Mouse (Mus musculus): Measurements from ENCODE around the gene Mdh2.

Mdh2 gene

DNA sequence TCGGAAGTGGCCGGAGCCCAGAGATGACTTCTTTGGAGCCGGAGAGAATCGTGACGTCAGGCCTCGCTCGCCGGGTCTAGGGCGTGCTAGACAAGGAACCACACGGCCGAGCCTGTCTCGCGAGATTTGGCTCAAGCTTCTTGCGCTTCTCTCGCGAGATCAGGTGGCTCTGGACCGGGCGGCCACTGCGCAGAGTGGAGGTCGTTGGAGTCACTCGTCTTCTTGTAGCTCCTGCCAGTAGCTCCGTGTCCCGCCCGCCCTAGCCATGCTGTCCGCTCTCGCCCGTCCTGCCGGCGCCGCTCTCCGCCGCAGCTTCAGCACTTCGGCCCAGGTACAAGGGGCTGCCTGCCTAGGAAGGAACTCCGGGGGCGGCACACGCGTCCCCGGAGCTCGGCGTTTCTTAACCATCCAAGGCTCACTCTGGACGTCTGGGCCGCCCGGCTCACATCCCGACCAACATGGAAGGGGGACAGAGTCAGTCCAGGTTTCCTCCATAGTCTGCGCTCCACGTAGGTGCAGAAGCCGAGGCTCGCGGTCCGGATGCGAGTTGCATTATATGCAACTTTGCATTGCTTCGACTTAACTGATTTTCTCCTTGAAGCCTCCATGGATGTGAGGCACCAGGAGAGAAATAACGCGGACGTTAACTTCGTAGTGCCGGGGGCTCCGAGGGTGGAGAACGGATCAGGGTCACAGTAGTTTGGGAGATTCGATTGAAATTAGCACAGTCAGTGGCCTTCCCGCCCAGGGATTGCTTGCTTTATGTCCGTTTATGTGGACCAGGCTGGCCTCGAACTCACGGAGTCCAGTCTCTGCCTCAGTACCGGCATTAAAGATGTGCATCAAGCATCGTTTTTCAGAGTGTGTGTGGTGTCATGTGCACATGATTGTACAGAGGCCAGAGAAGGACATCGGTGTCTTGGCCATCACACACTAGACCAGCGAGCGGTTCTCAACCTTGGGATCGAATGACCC is at the start of gene Mdh2:
TSS of gene Mdh2 (plus strand) at position 10 of the 975 bp plus-strand sequence.
- DNase-seq (ENCODE audit: low spot score in 2 of 2): peak; percentile 99

DNA sequence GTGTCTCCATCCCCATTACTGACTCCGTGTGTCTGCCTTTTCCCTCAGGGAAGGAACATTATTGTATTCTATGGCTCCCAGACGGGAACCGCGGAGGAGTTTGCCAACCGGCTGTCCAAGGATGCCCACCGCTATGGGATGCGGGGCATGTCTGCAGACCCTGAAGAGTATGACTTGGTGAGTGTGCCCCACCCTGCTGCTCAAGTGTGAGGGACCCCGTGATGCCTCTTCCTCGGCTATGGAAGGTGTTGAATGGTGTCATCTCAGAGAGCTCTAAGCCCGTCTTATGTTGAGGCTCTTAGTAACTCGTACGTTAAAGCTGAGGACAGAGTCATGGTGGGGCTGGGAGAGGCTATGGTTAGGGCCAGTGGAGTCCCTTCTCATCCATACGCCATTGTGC is 48.9 kb upstream of the Mdh2 start:
- no peak for DNase-seq (ENCODE audit: low spot score in 2 of 2)

DNA sequence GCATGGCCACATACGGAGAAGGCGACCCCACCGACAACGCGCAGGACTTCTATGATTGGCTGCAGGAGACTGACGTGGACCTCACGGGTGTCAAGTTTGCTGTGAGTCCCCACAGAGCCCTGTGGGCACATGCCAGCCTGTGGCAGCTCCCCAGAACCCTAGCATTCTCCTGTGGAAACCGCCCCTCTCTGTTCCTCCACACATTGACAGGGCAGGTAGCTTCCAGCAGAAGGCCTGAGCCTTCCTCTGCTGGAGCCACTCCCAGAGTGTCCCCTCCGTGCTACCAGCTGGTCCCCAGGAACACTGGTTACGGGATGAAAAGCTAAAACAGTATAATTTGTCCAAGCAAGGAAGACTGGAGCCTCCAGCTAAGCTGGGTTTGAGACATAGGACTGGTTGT is 48.0 kb upstream of the Mdh2 start:
- DNase-seq (ENCODE audit: low spot score in 2 of 2): no peak

DNA sequence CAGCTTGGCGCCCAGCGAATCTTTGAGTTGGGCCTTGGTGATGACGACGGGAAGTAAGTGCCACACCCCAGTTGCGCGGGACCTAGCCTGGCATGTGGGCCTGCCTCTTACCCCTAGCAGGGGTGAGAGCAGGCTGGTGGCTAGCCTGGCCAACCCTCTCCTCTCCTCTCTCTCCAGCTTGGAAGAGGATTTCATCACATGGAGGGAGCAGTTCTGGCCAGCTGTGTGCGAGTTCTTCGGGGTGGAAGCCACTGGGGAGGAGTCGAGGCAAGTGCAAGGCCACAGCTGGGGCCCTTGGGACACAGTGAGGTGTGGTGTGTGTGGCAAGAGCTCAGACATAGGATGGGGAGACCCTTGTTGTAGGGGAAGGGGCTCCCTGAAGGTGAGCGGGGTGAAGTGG is 47.4 kb upstream of the Mdh2 start:
- DNase-seq (ENCODE audit: low spot score in 2 of 2): no peak

DNA sequence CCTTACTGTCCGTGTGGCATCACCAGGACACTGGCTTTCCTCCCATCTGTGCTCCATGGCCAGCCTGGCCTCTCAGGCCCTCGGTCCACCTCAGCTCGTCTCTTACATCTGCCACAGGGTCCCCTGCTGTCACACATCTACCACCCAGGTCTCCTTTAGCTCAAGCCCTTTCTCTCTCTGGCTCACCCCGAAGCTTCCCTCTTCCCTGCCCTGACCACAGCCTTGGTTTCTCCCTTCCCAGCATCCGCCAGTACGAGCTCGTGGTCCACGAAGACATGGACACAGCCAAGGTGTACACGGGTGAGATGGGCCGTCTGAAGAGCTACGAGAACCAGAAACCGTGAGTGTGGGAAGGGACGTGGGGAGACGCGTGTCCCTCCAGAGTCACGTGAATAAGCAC is 47.0 kb upstream of the Mdh2 start:
- DNase-seq (ENCODE audit: low spot score in 2 of 2): no peak

DNA sequence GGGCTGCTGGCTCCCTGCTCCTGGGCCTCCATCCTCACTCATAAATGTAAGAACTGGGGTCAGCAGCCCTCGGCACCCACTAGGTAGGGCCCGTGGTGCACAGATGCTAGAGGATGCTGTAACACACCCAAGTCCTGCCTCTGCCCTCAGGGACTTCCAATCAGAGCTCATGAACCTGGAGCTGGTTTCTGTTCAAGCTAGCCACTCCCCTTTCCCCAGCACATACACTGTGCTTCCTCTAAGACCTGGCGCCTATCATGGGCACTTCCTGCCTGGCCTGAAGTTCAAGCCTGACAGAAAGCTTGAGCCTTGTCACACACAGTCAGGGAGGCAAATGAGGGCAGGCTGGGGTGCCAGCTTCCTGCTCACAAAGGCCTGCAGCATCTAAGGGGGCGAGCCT is 45.2 kb upstream of the Mdh2 start:
- no peak for DNase-seq (ENCODE audit: low spot score in 2 of 2)

DNA sequence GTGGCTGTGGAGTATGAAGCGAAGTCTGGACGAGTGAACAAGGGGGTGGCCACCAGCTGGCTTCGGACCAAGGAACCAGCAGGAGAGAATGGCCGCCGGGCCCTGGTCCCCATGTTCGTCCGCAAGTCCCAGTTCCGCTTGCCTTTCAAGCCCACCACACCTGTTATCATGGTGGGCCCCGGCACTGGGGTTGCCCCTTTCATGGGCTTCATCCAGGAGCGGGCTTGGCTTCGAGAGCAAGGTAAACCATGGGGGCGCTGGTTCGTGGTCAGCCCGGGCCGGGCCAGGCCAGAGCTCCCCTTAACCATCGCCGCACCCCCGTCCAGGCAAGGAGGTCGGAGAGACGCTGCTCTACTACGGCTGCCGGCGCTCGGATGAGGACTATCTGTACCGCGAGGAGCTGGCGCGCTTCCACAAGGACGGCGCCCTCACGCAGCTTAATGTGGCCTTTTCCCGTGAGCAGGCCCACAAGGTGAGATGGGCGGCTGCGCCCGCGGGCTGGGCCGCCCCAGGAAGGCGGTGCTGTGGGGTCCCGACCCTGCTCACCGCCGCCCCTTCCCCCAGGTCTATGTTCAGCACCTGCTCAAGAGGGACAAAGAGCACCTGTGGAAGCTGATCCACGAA is 44.1 kb upstream of the Mdh2 start:
- DNase-seq (ENCODE audit: low spot score in 2 of 2): no peak

DNA sequence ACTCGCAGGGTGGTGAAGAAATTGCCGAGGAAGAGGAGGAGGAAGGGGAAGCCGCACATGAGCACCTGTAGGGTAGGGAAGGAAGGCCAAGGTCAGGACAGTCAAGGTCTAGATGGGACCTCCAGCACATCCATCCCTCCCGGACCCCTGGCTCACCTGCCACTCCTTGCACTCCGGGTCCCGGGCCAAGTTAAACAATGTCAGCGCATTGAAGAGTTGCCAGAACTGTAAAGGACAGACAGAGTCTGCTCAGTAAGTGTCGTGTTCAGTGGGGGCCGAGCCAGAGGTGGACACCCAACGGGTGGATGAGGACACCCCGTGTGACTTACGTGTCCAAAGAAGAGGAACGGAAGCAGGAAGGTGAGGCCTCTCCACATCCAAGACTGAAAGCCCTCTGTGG is 42.5 kb upstream of the Mdh2 start:
- DNase-seq (ENCODE audit: low spot score in 2 of 2): no peak

DNA sequence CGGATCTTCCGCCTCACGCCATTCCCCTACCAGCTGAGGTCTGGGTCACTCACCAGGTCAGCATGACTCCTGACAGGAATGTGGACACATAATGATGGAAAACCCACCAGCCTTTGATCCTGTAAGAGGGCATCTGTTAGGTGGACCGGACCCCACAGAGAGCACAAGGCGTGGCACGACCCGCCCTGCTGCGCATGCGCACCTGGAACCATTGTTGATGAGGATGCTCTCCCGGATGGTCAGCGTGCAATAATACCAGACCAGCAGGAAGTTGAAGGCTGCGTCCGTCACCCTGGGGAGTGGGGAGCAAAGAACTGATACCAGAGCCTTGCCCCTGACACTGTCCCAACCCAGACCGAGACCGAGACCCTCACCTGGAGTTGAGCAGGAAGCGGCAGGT is 41.7 kb upstream of the Mdh2 start:
- no peak for DNase-seq (ENCODE audit: low spot score in 2 of 2)

DNA sequence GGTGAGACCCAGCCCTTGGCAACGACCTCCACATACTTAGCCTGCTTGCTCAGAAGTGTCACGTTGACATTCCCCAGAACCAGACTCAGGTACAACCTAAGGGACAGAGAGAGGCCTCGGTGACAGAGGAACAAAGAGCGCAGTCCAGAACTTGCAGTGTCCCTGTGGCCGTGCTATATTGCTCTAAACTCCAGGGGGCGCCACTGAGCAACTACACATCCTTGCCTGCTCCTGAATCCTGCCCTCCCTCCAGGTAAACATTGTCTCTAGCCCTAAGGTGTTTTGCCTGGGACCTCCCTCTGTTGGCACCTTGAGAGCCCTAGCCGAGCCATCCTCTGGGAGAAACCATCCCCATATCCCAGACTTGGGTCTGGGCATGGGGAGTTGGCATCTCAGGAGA is 41.1 kb upstream of the Mdh2 start:
- no peak for DNase-seq (ENCODE audit: low spot score in 2 of 2)

DNA sequence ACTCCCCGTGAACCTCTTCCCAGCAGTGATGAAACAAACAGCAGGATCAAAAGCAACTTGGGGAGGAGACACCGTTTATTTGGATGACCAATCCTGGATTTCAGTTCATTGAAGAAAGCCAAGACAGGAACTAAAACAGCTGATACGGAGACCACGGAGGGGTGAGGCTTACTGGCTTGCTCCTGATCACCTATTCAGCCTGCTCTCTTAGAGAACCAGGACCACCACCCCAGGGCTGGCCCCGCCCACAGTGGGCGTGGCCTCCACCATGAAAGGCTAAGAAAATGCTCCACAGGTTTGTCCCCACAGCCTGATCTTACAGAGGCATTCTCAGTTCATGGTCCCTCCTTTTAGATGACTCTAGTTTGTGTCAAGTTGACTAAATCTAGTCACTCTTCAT is 40.0 kb upstream of the Mdh2 start:
- DNase-seq (ENCODE audit: low spot score in 2 of 2): no peak

DNA sequence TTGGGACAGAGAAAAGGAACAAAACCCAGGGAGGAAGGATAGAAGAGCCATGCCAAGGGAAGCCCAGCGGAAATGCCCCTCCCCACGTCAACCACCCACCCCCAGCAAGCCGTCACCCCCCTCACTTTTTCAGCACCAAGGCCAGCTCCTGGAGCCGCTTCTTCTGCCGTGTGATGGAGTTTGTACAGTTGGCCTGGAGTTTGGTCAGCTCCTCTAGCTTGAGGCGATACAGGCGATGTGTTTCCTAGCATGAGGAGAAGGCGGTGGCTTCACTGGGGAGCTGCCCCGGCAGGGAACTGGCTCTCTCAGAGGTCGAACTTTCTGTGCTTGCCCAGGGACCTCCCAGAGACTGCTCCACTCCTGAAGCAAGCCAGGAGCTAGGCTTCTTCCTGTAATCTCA is 36.1 kb upstream of the Mdh2 start:
- no peak for DNase-seq (ENCODE audit: low spot score in 2 of 2)

DNA sequence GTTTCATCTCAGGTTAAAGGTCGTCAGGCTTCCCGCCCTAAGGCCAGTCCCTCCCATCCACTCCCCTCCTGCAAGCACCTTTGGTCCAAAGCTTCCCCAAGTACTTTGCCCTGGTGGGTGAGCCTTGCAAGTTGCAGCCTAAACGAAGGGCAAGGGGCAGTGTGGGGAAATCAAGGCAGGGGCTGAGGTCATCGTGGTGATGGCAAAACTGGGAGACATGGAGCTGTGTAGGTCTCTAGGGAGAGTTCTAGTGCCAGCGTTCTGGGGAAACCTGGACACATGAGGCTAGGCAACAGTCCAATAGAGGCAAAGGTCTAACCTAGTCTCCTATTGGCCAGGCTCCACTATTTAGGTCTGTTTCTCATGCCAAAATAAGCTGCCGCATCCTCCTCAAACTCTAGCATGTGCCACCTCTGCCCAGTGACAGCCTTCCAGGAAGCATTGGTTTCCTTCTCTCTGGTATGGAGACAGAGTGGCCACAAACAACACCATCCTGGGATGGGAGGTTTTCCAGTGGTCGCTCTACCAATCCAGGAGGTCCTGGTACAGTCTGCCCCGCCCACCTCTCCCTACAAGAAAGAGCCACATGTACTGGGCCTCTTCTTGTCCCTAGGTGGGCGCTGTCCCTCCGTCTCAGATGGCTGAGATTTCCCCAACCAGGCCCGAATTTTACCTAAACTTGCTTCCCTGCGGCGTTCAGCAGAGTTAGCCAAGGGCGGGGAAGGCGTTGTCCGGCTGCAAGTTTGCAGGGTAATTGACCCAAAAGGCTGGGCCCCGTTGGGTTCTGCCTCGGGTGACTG is 35.1 kb upstream of the Mdh2 start:
- DNase-seq (ENCODE audit: low spot score in 2 of 2): no peak

DNA sequence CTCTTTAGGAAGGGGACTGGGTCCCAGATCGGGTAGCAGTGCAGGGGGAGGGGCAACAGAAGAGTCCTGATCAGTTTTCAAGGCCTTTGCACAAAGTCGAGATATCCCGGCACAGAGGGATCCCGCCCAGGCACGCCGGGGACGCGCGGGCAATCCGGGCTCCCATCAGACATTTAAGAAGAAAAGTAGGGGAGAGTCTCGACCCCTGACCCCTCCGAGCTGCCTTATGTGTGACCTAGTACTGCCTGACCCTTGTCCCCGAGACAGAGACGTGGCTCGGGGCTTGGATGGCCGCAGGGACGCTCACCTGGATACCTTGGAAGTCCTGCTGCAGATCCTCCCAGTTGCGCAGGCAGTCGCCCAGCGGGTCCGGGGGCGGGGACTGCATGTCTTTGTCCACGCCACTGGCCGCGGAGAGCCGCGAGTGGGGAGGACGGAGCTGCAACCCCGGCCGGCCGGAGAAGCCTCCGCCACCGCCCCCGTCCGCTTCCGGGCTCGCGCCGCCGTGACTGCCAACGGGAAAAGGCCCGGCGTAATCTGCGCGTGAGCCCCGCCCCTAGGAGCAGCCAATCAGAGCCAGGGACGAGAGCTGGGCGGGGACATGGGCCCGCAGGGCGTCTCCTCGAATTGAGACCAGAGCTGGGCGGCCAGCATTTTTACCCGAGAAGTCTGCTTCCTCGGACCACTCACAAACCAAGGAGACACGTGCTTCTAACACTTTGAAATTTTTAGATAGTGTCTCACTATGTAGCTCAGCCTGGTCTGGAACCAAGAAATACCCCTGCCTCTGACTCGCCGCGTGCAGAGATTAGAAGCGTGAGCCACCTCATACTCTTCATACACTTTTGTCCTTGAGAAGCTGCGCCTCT is 34.3 kb upstream of the Mdh2 start, which contains the start of gene Tmem120a:
TSS of gene Tmem120a (minus strand) at position 708 of the 869 bp plus-strand sequence.
- DNase-seq (ENCODE audit: low spot score in 2 of 2): peak; percentile 96 to 97

DNA sequence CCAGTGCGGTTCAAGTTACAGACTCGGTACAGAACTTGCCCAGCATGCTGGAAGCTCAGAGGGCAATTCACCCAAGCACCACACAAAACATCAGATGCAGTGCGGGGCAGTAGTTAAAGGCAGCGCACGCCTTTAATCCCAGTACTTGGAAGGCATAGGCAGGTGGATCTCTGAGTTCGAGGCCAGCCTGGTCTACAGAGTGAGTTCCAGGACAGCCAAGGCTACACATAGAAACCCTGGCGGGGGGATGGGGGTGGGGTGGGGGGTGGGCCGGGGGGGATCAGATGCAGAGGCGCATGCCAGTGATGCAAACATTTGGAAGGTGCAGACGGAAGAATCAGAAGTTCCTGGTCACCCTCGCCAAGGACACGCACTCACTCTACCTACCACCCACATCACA is 33.5 kb upstream of the Mdh2 start:
- no peak for DNase-seq (ENCODE audit: low spot score in 2 of 2)

DNA sequence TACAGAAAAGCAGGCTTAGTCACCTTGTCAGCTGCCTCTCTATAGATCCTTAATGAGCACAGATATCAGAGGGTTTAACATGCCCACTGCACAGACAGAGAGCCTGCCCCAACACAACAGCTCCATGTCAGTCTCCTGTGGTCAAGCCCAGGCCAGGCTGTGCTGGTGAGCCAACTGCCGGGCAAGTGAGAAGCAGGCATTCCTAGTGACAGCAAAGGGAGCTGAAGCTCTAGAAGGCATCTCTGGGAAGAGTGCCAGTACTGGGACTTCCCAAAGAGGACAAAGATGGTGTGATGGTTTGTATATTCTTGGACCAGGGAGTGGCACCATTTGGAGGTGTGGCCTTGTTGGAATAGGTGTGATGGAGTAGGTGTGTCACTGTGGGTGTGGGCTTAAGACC is 27.2 kb upstream of the Mdh2 start:
- DNase-seq (ENCODE audit: low spot score in 2 of 2): no peak

DNA sequence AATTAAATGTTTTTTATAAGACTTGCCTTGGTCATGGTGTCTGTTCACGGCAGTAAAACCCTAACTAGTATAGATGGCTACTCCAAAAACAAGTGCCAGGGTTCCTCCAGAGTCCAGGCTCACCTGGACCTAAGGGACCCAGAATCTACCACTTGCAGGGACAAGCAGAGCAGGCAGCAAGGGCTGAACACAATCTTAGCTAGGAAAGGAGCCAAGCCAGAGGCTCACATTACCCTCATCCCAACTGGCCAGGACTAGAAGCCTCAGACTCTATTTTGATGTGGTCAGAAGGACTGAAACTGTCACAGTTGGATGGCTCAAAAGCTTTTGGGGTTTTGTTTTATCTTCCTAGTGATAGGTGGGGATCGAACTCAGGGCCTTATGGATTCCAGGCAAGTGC is 26.7 kb upstream of the Mdh2 start:
- DNase-seq (ENCODE audit: low spot score in 2 of 2): no peak

DNA sequence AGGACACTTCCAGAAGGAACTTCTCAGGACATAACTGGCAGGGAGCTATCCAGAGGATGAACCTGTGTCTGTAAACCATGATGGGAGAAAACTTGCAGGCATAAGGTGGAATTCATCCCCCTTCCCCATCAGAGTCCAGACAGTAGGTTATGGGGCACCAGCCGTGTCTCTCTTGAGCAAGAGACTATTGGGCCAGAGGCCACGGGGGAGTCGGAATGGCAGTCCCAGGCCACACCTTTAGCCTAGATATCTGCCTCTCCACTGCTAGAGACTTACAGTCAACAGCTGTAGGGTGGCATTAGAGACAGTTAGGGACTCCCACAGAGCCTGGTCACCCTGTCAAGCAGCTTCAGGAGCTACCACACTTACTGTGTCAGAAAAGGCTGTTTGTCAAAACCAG is 16.4 kb upstream of the Mdh2 start:
- DNase-seq (ENCODE audit: low spot score in 2 of 2): no peak

DNA sequence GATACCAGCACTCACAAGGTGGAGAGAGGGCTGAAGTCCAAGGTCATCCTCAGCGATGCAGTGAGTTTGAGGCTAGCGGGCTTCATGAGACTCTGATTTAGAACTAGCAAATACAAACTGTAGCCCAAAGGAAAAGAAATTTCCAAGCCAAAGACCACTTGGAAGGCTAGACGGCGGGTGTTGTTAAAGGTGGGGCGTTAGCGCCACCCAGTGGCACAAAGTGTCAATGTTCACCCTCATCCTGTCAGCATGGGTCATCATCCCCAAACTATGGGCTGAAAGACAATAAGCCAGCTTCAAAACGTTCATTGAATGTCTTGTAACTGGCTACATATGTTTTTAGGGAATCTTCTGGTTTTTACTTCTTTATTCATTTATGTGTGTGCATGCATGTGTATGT is 14.8 kb upstream of the Mdh2 start:
- peak; percentile 52 to 71 for DNase-seq (ENCODE audit: low spot score in 2 of 2)

DNA sequence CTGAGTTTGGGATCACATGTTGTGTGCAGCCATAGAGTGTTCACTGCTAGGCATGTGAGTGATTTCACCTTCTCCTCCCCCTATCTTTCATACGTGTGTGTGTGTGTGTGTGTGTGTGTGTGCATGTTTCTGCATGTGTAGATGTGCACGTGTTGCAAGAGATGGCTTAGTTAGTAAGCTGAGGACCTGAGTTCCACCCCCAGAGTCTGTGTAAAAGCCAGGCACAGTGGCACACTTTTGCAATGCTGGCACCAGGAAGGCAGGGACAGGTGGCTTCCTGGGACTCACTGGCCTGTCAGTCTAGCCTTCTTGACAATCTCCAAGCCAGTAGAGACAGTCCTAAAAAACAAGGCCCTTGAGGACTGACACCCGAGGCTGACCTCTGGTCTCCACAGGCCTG is 13.3 kb upstream of the Mdh2 start:
- no peak for DNase-seq (ENCODE audit: low spot score in 2 of 2)

DNA sequence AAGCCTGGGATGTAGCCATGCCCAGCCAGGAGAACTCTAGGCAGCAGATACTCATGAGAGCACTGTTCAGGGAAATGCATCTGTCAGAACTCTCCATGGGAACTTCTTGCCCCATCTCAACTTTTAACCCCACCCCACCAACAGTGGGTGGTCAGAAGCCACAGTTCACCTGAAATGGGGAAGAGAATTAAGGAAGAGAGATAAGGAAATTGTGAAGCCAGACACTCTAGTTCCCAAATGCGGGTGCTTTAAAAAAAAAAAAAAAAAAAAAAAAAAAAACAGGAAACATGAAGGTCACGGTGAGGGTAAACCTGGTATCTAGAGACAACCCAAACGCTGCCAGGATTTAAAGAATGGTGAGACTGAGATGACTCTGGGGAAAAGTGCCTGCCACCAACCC is 5.8 kb upstream of the Mdh2 start:
- no peak for DNase-seq (ENCODE audit: low spot score in 2 of 2)

Measured in heart, adult 9 months (tissue).